Mouse (Mus musculus) G1E (cell line): ENCODE results near the gene Gnpat.

Source experiments
- CTCF ChIP-seq: IDR thresholded peaks from 2 replicates; pipeline ENCODE4 v1.5.1; 2012; ENCODE audit warnings: low read depth, low read length, inconsistent platforms, mixed read lengths
- GATA1 ChIP-seq: IDR thresholded peaks from 2 replicates; pipeline ENCODE4 v1.6.1; 2012; ENCODE audit warnings: borderline replicate concordance, low read length, inconsistent platforms, mixed read lengths

DNA sequence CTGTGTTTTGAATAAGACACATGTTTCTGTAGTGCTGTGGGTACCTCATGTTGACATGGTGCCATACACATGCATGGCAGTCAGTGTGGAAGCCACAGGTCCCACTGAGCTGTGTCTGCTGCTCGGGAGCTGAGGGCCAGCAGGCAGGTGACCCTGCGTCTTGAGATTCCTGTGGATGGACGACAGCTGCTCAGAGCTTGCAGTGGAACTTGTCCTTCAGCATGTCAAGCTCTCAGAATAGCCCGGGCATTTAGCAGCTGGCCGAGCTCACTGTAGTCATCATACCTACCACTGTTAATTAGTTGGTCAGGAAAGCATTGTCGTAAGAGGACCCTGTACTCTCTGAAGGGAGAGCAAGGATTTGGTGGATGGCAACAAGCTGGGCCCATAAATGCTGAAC, 6.9 kb downstream of the Gnpat start:
- TF ChIP-seq CTCF (no peak), GATA1 (no peak)
